Mouse (Mus musculus) gastrocnemius, postnatal 14 days (tissue): Measurements from ENCODE around the gene Ephx3. TPM values are rescaled to one million over a fixed set of nuclear protein-coding genes. Genes with fewer than 3 reads are reported as not detected.

ENCODE experiments used
- total RNA-seq, 2 experiments: library from RNA; stranded (reverse); gene quantifications; 2 replicates each; pipeline ENCODE4 v1.2.3; 2021

Gene Ephx3
- total RNA-seq, 2 experiments from 2014 or later, result 0.18 TPM; not detected in 1

Other genes starting within 250 kb of the Ephx3 start
- 10 to 100 TPM in 1 of 2 experiments, 1 to 10 TPM in 1; 9.3 to 12.8 TPM for gene Rrp1b, start 153.4 kb downstream of the Ephx3 start, total RNA-seq
- gene Hsf2bp, start 153.2 kb downstream of the Ephx3 start, total RNA-seq, result 1 to 10 TPM; 1.4 to 1.6 TPM
- gene Notch3, start 22.7 kb downstream of the Ephx3 start, total RNA-seq, result 10 to 100 TPM; 28.5 to 34.6 TPM
- 10 to 100 TPM; 47.0 to 47.7 TPM for gene Brd4, start 95.2 kb upstream of the Ephx3 start, total RNA-seq
- gene Akap8, start 131.7 kb upstream of the Ephx3 start, total RNA-seq, result 10 to 100 TPM; 29.3 to 30.5 TPM
- gene Akap8l, start 161.1 kb upstream of the Ephx3 start, total RNA-seq, result 10 to 100 TPM; 20.8 to 28.0 TPM
- gene Wiz, start 199.9 kb upstream of the Ephx3 start, total RNA-seq, result 10 to 100 TPM; 14.3 to 15.3 TPM
- gene Rasal3, start 214.0 kb upstream of the Ephx3 start, total RNA-seq, result under 1 TPM in 1 of 2 experiments, not detected in 1; 0.14 TPM
- not detected for gene Pglyrp2, start 234.6 kb upstream of the Ephx3 start, total RNA-seq